Mouse (Mus musculus) cortical plate, adult 2 months (tissue): ENCODE data around the gene Abi3.

Source experiments
- CTCF ChIP-seq: fragments of 200-500 bp; IDR thresholded peaks from 2 replicates; pipeline ENCODE4 v1.5.1; 2011; ENCODE audit warnings: mild to moderate bottlenecking, control low read depth, low read length; ENCODE audit not compliant: insufficient read depth; ENCODE audit errors: extremely low read depth
- POLR2A ChIP-seq: fragments of 200-500 bp; IDR thresholded peaks from 2 replicates; pipeline ENCODE4 v1.6.1; 2011; ENCODE audit warnings: mild to moderate bottlenecking, low read length, control low read depth; ENCODE audit not compliant: insufficient read depth; ENCODE audit errors: extremely low read depth

DNA sequence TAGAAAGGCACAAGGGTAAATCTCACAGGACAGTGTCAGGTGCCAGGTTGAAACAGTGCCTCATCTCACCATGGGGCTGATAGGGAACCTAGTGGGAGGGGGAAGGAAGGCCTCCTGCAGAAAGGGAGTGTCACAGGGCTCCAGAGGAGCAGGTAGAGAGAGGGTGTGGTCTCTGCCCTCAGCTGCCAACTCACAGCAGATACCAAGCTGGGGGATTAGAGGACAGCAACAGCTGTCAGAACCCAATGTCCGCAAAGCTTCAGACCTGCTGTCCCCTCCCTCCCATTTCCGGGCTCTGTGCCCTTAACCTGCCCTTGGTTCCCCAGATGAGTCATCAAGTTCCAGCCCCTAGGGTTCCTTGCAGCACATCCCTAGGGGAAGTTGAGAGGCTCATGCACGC, 36.7 kb downstream of the Abi3 start:
- no peak for TF ChIP-seq CTCF
- no peak for TF ChIP-seq POLR2A
